Mouse (Mus musculus) heart, embryonic 15.5 days (tissue): ENCODE measurements around the gene Syt7. TPM values are rescaled to one million over a fixed set of nuclear protein-coding genes. Genes with fewer than 3 reads are reported as not detected.

Source experiments
- ATAC-seq: fragments of 200-750 bp; cut with Nextera tagmentation; replicated peaks from 2 replicates; pipeline ENCODE4 v1.8.0; 2017; ENCODE audit warnings: low read depth, moderate TSS enrichment; ENCODE audit not compliant: insufficient number of reproducible peaks, insufficient read depth, low FRiP score
- H3K27ac ChIP-seq: fragments of 300-500 bp; sonication (generic); 2 replicates; pipeline ENCODE4 v1.5.1; 2015; ENCODE audit warnings: mild to moderate bottlenecking, inconsistent platforms
- H3K27me3 ChIP-seq: fragments of 300-500 bp; sonication (generic); 2 replicates; pipeline ENCODE4 v1.6.1; 2015; ENCODE audit warnings: inconsistent platforms
- H3K36me3 ChIP-seq: fragments of 300-500 bp; sonication (generic); 2 replicates; pipeline ENCODE4 v1.6.1; 2015; ENCODE audit warnings: mild to moderate bottlenecking, inconsistent platforms
- H3K4me1 ChIP-seq: fragments of 300-500 bp; sonication (generic); replicated peaks from 2 replicates; pipeline ENCODE4 v1.6.1; 2015; ENCODE audit warnings: inconsistent platforms
- H3K4me2 ChIP-seq: fragments of 300-500 bp; sonication (generic); 2 replicates; pipeline ENCODE4 v1.6.1; 2015; ENCODE audit warnings: inconsistent platforms, mild to moderate bottlenecking, moderate library complexity
- H3K4me3 ChIP-seq: fragments of 300-500 bp; sonication (generic); 2 replicates; pipeline ENCODE4 v1.5.1; 2015; ENCODE audit warnings: mild to moderate bottlenecking, inconsistent platforms
- H3K9ac ChIP-seq: fragments of 300-500 bp; sonication (generic); 2 replicates; pipeline ENCODE4 v1.6.1; 2015; ENCODE audit warnings: mild to moderate bottlenecking, inconsistent platforms
- H3K9me3 ChIP-seq: fragments of 300-500 bp; sonication (generic); replicated peaks from 2 replicates; pipeline ENCODE4 v1.6.1; 2016; ENCODE audit warnings: inconsistent platforms
- WGBS: fragments of 180-500 bp; shearing (Covaris S2); methylation state at CpG from one replicate; pipeline ENCODE4 v1.1.7; 2015; ENCODE audit warnings: mixed read lengths; 5-methylcytosine and 5-hydroxymethylcytosine counted together
- polyA plus RNA-seq: library from polyadenylated mRNA; unstranded; fragments of >200 nt; fragmentation: Nextera tagmentation; extraction: Ambion mirVana; gene quantifications from 2 replicates; pipeline ENCODE4 v1.2.1, GENCODE M21; 2015

Syt7 gene
- polyA plus RNA-seq, 1 experiment from 2014 or later: 0.48 TPM

- peaks cover 48% of the 10 kb centered on the region for H3K27me3 ChIP-seq
- H3K9ac ChIP-seq: no peak overlapping the region
- H3K4me2 ChIP-seq: no peak overlapping the region
- ATAC-seq: no peak
- H3K4me3 ChIP-seq: no peak overlapping the region
- H3K4me1 ChIP-seq: no peaks in the 10 kb centered on the region; the same call in 1 of the 2 replicates
- 30% methylated on average over 8 of the region's 8 CpGs for WGBS
- H3K27ac ChIP-seq: no peak overlapping the region
- H3K36me3 ChIP-seq: no peaks in the 10 kb centered on the region
- H3K9me3 ChIP-seq: no peaks in the 10 kb centered on the region
Observed at GRCm38 (mm10) chr19:10469171-10469658, 80.3 kb downstream of the Syt7 start.

DNA sequence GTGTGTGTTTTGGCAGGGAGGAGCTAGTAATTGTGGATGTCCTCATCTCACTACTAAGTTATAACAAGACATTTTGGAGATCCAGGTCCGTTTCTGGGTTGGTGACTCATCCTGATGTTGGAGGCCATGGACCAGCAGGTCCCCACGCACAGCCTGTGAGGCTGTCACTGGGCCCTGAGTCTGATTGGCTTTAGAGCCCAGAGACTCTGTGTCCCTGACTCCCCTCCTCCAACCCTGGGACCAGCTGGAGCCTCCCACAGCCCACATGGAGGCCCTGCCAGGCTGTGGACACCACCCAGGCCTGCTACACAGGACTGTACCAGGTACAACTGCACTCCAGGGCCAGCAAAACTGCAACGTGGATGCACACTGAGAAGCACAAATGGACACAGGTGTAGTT lies 84.1 kb downstream of the Syt7 start:
- H3K4me2 ChIP-seq: no peak overlapping the region
- no peak overlapping the region for H3K9ac ChIP-seq
- peaks cover 43% of the 10 kb centered on the region for H3K27me3 ChIP-seq
- no peak overlapping the region for H3K4me3 ChIP-seq
- no peaks in the 10 kb centered on the region for H3K9me3 ChIP-seq
- 67% methylated on average over 3 of the region's 3 CpGs for WGBS
- H3K36me3 ChIP-seq: no peaks in the 10 kb centered on the region
- ATAC-seq: no peak
- no peaks in the 10 kb centered on the region; the same call in 1 of the 2 replicates for H3K4me1 ChIP-seq
- H3K27ac ChIP-seq: no peak overlapping the region

- no peak for ATAC-seq
- Histone ChIP-seq H3K9ac (no peak overlapping the region), H3K27me3 (peaks cover 49% of the 10 kb centered on the region), H3K4me3 (no peak overlapping the region), H3K36me3 (no peaks in the 10 kb centered on the region), H3K4me2 (no peak overlapping the region), H3K4me1 (no peaks in the 10 kb centered on the region; the same call in 1 of the 2 replicates), H3K27ac (no peak overlapping the region), H3K9me3 (no peaks in the 10 kb centered on the region)
- 23% methylated on average over 6 of the region's 6 CpGs for WGBS
Observed at GRCm38 (mm10) chr19:10473779-10474178, 84.9 kb downstream of the Syt7 start.

- Histone ChIP-seq H3K27ac (no peak overlapping the region), H3K4me3 (no peak overlapping the region), H3K36me3 (no peaks in the 10 kb centered on the region), H3K27me3 (peaks cover 58% of the 10 kb centered on the region), H3K4me1 (peaks cover 10% of the 10 kb centered on the region), H3K9ac (no peak overlapping the region), H3K9me3 (no peaks in the 10 kb centered on the region), H3K4me2 (no peak overlapping the region)
- 39% methylated on average over 4 of the region's 4 CpGs for WGBS
- ATAC-seq: no peak
Observed at GRCm38 (mm10) chr19:10479541-10479940, 90.7 kb downstream of the Syt7 start.

- Histone ChIP-seq H3K36me3 (no peaks in the 10 kb centered on the region), H3K4me3 (no peak within 1 kb of the TSS), H3K4me1 (peaks cover 10% of the 10 kb centered on the region), H3K9ac (no peak within 1 kb of the TSS), H3K9me3 (no peaks in the 10 kb centered on the region), H3K27ac (no peak within 1 kb of the TSS), H3K27me3 (peaks cover 55% of the 10 kb centered on the region), H3K4me2 (no peak within 1 kb of the TSS)
- no peak for ATAC-seq
- 31% methylated on average over 6 of the region's 6 CpGs for WGBS
Observed at GRCm38 (mm10) chr19:10482703-10483102, 93.8 kb downstream of the Syt7 start, which contains the start of gene Ppp1r32. Ppp1r32 (minus strand) TSS chr19:10482928.

GRCm38 (mm10) chr19:10486264-10486738 lies 97.4 kb downstream of the Syt7 start:
- Histone ChIP-seq H3K27ac (no peak overlapping the region), H3K4me3 (no peak overlapping the region), H3K36me3 (no peaks in the 10 kb centered on the region), H3K4me2 (no peak overlapping the region), H3K9me3 (no peaks in the 10 kb centered on the region), H3K27me3 (peaks cover 57% of the 10 kb centered on the region), H3K9ac (no peak overlapping the region), H3K4me1 (peaks cover 10% of the 10 kb centered on the region)
- 19% methylated on average over 9 of the region's 9 CpGs for WGBS
- ATAC-seq: no peak

DNA sequence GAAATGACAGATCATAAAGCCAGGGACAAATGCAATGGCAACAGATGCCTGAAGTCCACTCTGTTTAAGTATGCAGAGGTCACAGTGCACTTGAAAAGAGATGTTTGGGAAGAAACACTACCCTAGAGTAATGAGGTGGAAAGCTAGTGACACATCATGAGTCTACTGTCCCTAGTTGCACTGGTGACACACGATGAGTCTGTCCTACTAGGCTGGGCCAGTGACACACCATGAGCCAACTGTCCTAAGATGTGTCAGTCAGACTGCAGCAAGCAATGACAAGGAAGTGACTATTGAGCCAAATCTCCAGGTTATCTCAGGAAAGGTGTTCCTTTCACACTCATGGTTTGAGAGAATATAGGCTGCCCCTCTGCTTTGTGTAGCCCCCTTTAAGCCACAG lies 106.8 kb downstream of the Syt7 start:
- peaks cover 4% of the 10 kb centered on the region; the same call in 1 of the 2 replicates for H3K36me3 ChIP-seq
- no peaks in the 10 kb centered on the region for H3K9me3 ChIP-seq
- no peak overlapping the region for H3K27ac ChIP-seq
- H3K4me2 ChIP-seq: no peak overlapping the region
- no peak for ATAC-seq
- H3K9ac ChIP-seq: no peak overlapping the region
- 93% methylated on average over 1 of the region's 1 CpGs for WGBS
- peaks cover 10% of the 10 kb centered on the region for H3K4me1 ChIP-seq
- no peak overlapping the region for H3K4me3 ChIP-seq
- peaks cover 10% of the 10 kb centered on the region for H3K27me3 ChIP-seq

DNA sequence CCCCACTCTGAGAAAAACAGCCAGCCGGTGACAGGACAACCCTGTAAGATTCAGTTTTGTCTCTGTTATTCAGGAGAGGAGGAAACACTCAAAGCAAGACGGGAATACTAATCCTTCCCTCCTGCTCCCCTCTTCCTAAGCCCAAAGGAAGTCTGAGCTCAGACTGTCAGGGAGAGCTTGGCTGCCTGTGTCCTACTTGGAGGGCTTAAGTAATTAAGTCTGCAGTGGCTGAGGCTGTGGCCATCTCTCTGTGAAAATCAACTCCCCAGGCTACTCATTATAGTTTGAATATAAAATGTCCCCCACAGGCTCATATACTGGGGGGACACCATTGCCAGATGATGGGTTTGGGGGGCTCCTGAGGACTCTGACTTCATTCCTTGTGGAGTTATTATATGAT lies 108.1 kb downstream of the Syt7 start:
- Histone ChIP-seq H3K36me3 (peaks cover 17% of the 10 kb centered on the region), H3K9me3 (no peaks in the 10 kb centered on the region), H3K9ac (no peak overlapping the region), H3K4me1 (peaks cover 10% of the 10 kb centered on the region), H3K27ac (no peak overlapping the region), H3K4me2 (no peak overlapping the region), H3K27me3 (peaks cover 4% of the 10 kb centered on the region; the same call in 1 of the 2 replicates), H3K4me3 (no peak overlapping the region)
- WGBS: 57% methylated on average over 2 of the region's 2 CpGs
- no peak for ATAC-seq

GRCm38 (mm10) chr19:10497512-10498160 lies 108.7 kb downstream of the Syt7 start:
- H3K36me3 ChIP-seq: peaks cover 19% of the 10 kb centered on the region
- H3K4me3 ChIP-seq: no peak overlapping the region
- no peaks in the 10 kb centered on the region for H3K9me3 ChIP-seq
- H3K27ac ChIP-seq: no peak overlapping the region
- H3K4me2 ChIP-seq: no peak overlapping the region
- peaks cover 3% of the 10 kb centered on the region for H3K4me1 ChIP-seq
- WGBS: 45% methylated on average over 8 of the region's 8 CpGs
- H3K9ac ChIP-seq: no peak overlapping the region
- H3K27me3 ChIP-seq: peaks cover 4% of the 10 kb centered on the region; the same call in 1 of the 2 replicates
- ATAC-seq: no peak

GRCm38 (mm10) chr19:10500581-10500980 lies 111.7 kb downstream of the Syt7 start:
- ATAC-seq: no peak
- H3K4me1 ChIP-seq: no peaks in the 10 kb centered on the region
- H3K9me3 ChIP-seq: no peaks in the 10 kb centered on the region
- H3K27ac ChIP-seq: no peak overlapping the region
- H3K36me3 ChIP-seq: peaks cover 35% of the 10 kb centered on the region
- no peak overlapping the region for H3K4me3 ChIP-seq
- 78% methylated on average over 8 of the region's 8 CpGs for WGBS
- H3K27me3 ChIP-seq: no peaks in the 10 kb centered on the region
- no peak overlapping the region for H3K4me2 ChIP-seq
- H3K9ac ChIP-seq: no peak overlapping the region

GRCm38 (mm10) chr19:10502571-10502970 lies 113.7 kb downstream of the Syt7 start:
- WGBS: 11% methylated on average over 4 of the region's 4 CpGs
- Histone ChIP-seq H3K36me3 (peaks cover 41% of the 10 kb centered on the region), H3K4me2 (no peak overlapping the region), H3K9ac (no peak overlapping the region), H3K4me3 (no peak overlapping the region), H3K27ac (no peak overlapping the region), H3K27me3 (no peaks in the 10 kb centered on the region), H3K4me1 (no peaks in the 10 kb centered on the region), H3K9me3 (no peaks in the 10 kb centered on the region)
- no peak for ATAC-seq
